Mouse (Mus musculus): ENCODE measurements around the gene Galnt2.

Gene Galnt2

DNA sequence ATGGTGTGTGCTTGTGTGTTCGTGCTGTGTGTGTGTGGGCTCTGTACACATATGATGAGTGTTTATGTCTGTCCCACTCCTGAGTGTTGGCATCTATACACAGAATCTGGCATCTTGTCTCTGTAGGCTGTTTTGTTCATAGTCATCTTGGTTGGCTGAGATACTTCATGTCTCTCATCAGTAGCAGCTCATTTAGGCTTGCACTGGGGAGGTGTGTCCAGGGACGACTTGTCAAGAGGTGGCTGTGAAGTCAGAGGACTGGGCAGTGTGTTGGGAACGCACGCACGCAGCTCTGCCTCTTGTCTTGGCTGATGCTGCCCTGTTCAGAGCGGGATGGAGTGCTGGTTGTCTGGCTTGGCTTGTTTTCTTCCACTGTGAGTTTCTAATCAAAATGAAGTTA lies 39.3 kb downstream of the Galnt2 start:
- no peak for DNase-seq (ENCODE audit: extremely low read depth, low read depth, low spot score)

DNA sequence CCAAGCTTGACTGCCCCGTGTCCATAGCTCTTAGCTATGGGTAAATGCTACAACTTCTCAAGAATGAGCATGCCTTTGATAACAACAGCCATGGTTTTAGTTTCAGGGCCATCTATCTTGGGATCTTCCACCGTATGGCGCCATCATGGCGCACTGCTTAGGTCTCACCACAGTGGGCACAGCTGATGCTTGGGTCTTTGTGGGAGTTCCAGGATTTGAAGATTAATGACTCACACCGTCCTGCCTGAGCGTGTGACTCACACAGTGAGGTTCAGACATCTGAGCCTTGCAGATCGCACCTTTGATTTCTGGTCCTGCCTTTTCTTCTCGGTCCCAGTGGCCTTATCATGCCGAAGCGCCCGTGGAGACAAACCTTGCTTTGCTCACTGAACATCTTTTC lies 39.7 kb downstream of the Galnt2 start:
- no peak for DNase-seq (ENCODE audit: extremely low read depth, low read depth, low spot score)

DNA sequence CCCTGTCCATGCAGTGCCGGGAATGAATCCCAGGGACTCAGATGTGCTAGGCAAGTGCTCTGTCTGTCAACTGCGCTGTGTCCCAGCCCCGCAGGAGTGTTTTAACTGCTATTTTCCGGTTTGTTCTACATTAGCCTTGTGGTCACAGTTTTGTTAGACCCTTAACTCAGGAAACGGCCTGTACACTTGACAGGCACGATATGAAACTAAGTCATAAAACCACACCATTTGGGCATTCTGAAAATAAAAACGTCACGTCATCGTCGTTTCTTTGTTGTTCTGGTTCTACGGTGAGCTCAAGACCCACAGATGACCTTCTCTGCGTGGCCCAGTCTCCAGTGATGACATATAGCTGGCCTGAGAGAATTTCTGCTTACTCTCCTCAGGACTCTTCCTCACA lies 40.3 kb downstream of the Galnt2 start:
- DNase-seq (ENCODE audit: extremely low read depth, low read depth, low spot score): no peak

GRCm38 (mm10) chr8:124272792-124273191 lies 41.6 kb downstream of the Galnt2 start:
- DNase-seq (ENCODE audit: extremely low read depth, low read depth, low spot score): no peak

- no peak for DNase-seq (ENCODE audit: extremely low read depth, low read depth, low spot score)
Observed at GRCm38 (mm10) chr8:124273606-124274218, 42.5 kb downstream of the Galnt2 start.

DNA sequence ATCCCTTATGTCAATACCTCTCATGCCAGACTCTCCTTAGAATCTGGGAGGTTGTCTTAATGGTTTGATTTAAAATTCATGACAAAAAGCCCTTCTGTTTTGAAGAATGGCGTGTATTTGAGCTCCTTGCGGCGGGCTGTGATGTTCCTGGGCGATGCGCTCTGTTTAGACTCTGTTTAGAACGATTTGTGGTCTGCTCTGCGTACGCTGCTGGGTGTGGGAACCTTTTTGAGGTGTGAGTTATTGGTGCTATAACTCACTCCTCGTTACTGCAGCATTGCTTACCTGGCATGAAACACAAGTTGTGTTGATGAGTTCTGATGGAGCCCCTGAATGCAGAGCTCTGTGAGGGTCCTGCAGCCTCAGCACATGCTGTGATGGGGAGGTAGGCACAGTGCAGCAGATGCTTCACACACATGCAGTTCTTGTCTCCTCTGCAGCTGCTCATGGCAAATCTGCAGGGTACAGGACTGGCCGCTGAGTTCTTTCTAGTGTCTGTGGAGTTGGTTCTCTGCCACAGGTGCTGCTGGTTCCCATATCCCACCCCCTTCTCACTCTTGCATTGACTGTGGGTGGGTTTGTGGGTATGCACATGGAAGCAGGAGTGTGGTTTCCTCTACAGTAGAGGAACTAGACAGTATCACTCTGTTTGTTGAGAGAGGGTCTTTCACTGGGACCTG lies 43.4 kb downstream of the Galnt2 start:
- DNase-seq (ENCODE audit: extremely low read depth, low read depth, low spot score): no peak

GRCm38 (mm10) chr8:124275377-124276071 lies 44.3 kb downstream of the Galnt2 start:
- DNase-seq (ENCODE audit: extremely low read depth, low read depth, low spot score): no peak

DNA sequence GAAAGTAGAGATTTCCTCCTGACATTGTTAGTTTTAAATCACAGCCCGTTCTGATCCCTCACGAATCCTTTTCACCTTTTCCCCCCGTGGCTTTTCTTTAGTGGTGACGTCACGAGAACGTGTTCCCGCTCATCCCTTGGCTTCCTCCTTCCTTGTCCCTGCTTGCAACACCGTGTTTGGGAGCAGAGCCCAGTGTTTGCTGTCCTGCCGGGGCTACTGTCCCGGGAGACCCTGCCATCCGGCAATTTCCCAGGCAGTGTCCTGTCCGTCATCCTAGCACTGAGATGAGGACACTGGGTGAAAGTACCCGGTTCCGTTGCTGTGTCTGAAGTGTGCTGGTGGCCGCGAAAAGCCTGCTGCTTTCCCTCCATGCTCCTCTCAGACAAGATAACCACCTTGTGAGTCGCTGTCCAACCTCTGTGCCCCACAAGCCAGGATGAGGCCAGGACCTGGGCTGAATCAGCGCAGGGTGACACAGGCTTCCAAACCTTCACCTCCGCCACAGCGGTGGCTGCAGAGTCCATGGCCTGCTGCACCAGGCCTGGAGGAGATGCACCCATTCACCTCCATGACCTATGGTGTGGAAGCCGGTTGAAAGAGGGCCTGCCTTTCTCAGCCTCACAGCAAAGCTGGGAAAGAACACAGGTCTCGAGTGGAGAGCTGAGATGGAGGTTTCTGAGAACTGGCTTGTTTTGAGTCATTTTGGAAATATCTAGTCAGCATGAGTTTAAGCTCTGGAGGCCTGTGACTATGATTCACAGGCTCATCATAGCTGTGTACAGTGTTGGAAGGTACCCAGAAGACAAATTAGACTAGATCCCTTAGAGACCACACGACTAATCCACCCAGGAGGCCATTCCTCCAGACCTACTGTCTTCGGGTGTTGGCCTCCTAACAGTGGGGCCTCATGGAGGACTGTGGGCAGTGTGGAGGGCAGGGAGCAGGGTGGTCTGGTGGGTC lies 47.0 kb downstream of the Galnt2 start:
- DNase-seq (ENCODE audit: extremely low read depth, low read depth, low spot score): no peak

DNA sequence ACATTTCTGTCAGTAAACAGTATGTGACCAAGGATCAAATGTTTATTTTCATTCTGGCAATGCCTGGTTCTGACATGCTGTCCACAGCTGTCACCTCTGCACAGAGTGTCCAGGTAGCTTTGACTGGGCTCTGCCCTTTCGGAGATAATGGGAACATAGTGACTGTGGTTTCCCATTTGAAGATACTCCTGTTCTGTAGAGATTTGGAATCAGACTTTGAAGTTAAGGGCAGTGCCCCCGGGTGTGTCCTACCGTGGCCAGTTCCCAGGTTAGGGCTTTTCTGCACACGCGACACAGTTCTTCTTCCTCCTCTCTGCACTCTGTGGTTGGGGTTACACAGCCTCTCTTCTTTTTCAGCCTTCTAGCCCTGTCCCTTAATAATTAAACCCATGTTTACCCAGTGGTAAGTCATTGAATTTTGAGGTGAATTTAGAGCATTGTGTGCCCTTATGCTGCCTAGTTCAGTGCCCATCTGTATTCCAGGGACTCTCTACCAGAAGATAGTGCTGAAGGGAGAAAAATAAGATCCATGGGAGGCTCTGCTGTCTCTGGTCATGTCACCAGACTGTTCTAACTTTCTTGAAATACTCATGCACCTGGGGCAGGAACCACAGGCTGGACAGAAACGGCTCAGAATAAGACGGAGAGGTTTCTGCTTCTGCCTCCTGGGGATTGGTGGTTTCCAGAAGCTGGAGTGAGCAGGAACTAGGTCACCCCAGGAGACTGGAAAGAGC lies 47.9 kb downstream of the Galnt2 start:
- no peak for DNase-seq (ENCODE audit: extremely low read depth, low read depth, low spot score)

DNA sequence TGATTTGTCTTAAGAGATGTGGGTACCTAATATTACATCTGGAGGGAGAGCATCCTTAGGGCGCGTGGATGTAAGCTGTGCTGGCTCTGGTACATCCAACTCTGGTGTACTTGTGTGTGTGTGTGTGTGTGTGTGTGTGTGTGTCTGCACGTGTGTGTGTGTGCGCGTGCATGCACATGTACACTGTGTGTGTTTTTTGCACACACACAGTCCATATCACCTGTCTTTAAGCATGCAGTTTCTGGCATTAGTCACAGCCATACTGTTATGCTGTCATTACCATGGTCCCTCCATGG lies 48.4 kb downstream of the Galnt2 start:
- DNase-seq (ENCODE audit: extremely low read depth, low read depth, low spot score): no peak

DNA sequence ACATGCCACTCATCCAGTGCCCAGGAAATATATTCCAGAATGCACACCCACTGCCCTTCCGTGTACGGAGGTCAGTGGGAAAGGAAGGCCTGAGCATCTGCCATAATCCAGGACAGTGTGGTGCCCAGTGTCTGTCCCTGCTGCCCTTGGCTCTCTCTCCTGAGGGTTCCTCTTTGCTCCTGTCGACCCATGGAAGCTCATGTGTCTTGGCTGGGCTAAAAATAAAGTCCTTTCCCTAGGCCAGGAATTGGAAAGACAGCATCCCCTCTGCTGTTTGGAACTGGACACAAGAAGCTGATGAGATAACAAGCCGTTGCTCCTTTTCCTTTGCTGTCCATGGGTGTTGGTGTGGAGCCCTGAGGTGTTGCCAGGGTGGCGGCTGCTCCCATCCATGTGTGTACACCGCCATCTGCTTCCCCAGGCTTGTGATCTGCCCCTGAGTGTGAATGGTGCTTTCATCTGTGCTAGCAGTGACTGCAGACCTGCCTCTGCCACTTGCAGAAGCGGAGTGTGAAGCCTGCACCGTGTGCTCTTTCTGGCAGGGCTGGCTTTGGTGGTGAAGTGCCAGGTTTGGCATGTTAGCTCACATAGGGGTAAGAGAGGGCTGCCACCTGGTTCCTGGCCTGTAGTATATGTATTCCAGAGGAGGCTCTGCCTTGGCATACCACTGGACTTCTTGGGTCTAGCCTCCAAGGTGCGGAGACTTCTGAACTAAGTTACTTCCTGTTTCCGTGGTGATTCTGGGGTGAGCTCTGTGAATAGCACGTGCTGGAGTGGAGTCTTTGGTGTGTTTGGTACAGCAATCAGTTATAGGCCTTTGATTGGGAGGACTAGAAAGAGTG lies 50.7 kb downstream of the Galnt2 start:
- DNase-seq (ENCODE audit: extremely low read depth, low read depth, low spot score): no peak

DNA sequence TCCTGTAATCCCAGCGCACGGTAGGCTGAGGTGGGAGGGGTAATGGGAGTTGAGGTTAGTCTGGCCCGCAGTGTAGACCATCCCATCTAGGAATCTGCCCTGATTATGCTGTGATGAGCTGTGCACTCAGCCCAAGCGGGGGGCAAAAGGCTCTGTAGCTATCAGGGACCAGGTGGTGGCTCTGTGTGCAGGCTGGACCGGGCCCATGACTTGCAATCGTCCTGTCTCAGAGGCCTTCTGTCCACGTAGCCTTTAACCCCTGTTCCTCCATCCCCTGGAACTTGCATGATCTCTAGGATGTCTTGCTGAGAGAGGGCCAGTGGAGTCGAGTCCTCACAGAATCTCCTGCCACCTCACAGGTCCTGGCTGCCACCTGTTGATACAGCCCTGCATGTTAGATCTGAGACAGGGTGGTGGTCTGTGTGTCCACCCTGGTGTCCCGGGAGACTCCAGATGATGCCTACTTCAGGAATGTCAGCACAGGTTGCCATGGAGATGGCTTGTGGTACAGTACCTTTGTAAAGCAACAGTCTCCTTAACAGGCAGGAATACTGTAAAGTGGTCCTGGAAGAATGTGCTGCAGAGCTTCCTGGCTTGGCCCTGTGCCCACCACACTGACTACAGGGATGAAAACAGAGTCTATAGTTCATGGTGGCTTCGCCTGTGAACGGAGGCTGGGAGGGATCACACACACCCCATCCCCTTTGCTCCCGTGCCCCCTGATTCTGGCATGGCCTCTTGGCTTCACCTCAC lies 51.9 kb downstream of the Galnt2 start:
- DNase-seq (ENCODE audit: extremely low read depth, low read depth, low spot score): no peak

DNA sequence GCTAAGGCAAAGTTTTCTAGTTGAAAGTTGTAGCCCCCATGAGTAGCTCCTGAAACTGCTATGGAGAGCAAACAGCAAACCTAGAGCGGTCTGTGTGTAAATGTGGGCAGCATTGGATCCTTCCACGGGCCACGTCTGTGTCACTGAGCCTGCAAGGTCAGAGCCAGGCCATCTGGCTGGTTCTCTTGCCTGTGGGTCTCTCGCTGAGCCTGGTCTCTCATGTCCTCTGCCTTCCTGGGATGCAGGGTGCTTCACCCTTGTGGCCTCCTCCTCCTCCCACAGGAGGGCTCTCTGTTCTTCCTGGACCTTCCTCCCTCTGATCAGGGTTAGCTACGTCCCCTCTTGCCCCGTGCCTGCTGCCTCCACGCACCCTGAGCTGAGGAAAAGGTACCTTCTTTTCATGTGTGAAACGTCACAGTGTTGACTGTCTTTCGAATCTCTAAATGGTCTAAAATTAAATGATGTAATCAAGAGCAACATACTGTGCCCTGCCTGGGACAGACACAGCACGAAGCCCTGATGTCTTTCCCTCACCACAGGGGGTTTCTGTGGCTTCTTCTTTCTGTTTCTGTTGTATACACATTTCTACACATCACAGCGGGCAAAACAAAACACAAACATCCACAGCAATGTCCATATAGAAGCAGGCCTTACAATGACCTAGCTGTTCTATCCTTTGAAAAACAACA lies 52.6 kb downstream of the Galnt2 start:
- no peak for DNase-seq (ENCODE audit: extremely low read depth, low read depth, low spot score)

DNA sequence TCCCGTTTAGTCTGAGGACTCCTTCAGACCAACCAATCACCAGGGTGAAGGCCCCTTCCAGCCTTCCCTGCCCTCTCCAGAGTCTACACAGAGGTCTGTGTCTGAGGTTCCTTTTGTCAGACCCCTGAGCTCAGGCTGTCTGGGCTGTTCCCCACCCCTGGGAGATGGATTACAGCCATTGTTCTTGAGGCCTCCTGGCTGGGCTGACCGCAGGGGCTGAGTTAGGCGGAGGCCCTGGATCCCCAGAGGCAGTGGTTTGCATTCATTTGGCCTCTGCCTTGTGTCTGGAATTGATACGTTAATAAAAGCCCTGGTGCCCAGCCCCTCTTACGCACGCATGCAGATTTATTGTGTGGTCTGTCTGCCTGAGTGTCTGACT lies 53.1 kb downstream of the Galnt2 start:
- DNase-seq (ENCODE audit: extremely low read depth, low read depth, low spot score): no peak

GRCm38 (mm10) chr8:124284984-124285576 lies 53.9 kb downstream of the Galnt2 start:
- no peak for DNase-seq (ENCODE audit: extremely low read depth, low read depth, low spot score)

DNA sequence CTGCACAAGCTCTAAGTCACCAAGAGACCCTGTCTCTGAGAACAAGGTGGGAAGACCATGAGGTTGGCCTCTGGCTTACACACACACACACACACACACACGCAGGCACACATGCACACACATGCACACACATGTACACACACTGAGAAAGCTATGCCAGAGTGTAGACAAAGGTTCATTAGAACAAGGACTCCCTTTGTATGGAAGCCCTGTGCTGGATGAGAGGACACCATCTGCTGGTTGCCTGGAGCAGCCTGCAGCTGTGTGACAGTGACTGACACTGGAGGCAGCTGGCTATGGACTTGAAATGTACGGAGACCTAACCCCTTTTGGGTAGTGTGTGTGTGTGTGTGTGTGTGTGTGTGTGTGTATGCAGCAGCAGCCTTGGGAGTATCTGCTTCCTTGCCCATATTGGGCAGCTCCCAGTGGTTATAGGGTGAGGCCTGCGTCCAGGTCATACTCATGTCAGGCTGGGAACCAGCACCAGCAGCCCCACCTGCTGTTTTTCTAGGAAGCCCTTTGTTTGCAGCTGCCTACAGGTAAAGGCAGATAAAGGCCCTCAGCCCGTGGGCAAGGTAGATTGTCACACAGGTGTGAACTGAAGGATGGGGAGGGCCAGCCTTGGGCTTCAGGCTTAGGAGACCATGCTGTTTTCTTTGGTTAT lies 55.4 kb downstream of the Galnt2 start:
- DNase-seq (ENCODE audit: extremely low read depth, low read depth, low spot score): no peak

GRCm38 (mm10) chr8:124288215-124288864 lies 57.1 kb downstream of the Galnt2 start:
- no peak for DNase-seq (ENCODE audit: extremely low read depth, low read depth, low spot score)

All from fat pad, adult 2 months (tissue).